Mouse (Mus musculus) stomach, postnatal 0 days (tissue): ENCODE data around the gene Cebpb. TPM values are rescaled to one million over a fixed set of nuclear protein-coding genes. Genes with fewer than 3 reads are reported as not detected.
A peak's percentile ranks its signal among the peaks of the same experiment; 100 is the strongest.

ENCODE experiments used
- ATAC-seq: fragments of 200-750 bp; cut with Nextera tagmentation; 2 replicates; pipeline ENCODE4 v1.8.0; 2017; ENCODE audit not compliant: low FRiP score, low TSS enrichment
- DNase-seq: peaks from one replicate; pipeline ENCODE4 v3.0.0-alpha.2; 2016; ENCODE audit warnings: low spot score
- H3K27ac ChIP-seq: fragments of 300-500 bp; sonication (generic); replicated peaks from 2 replicates; pipeline ENCODE4 v1.5.1; 2014; ENCODE audit warnings: mild to moderate bottlenecking, control low read depth
- H3K27me3 ChIP-seq: fragments of 300-500 bp; sonication (generic); 2 replicates; pipeline ENCODE4 v1.6.1; 2014; ENCODE audit warnings: low read length; ENCODE audit not compliant: control insufficient read depth, insufficient read depth
- H3K36me3 ChIP-seq: fragments of 300-500 bp; sonication (generic); 2 replicates; pipeline ENCODE4 v1.6.1; 2014; ENCODE audit warnings: low read length, mixed read lengths; ENCODE audit not compliant: control insufficient read depth, insufficient read depth
- H3K4me1 ChIP-seq: fragments of 300-500 bp; sonication (generic); replicated peaks from 2 replicates; pipeline ENCODE4 v1.6.1; 2014; ENCODE audit warnings: antibody characterized with exemption; ENCODE audit not compliant: control insufficient read depth, insufficient read depth
- H3K4me2 ChIP-seq: fragments of 300-500 bp; sonication (generic); replicated peaks from 2 replicates; pipeline ENCODE4 v1.6.1; 2014; ENCODE audit warnings: low read depth, mild to moderate bottlenecking, control low read depth, moderate library complexity
- H3K4me3 ChIP-seq: fragments of 300-500 bp; sonication (generic); 2 replicates; pipeline ENCODE4 v1.5.1; 2014; ENCODE audit warnings: low read depth, low read length, control low read depth
- H3K9ac ChIP-seq: fragments of 300-500 bp; sonication (generic); 2 replicates; pipeline ENCODE4 v1.6.1; 2014; ENCODE audit warnings: mild to moderate bottlenecking, low read length, control low read depth, mixed read lengths
- H3K9me3 ChIP-seq: fragments of 300-500 bp; sonication (generic); 2 replicates; pipeline ENCODE4 v1.6.1; 2016; ENCODE audit warnings: low read length; ENCODE audit not compliant: control insufficient read depth
- CTCF ChIP-seq: IDR thresholded peaks from 2 replicates; pipeline ENCODE4 v1.5.1; 2016; ENCODE audit warnings: antibody characterized with exemption, low read depth, mild to moderate bottlenecking, moderate library complexity
- EP300 ChIP-seq: optimal IDR thresholded peaks from 2 replicates; pipeline ENCODE3; 2016; ENCODE audit warnings: antibody characterized with exemption
- whole genome bisulfite sequencing: fragments of 180-500 bp; shearing (Covaris S2); extraction: QIAGEN DNeasy Blood & Tissue Kit; methylation state at CpG from one replicate; pipeline ENCODE4 v1.1.7; 2014; 5-methylcytosine and 5-hydroxymethylcytosine counted together
- polyA plus RNA-seq: library from polyadenylated mRNA; unstranded; fragments of >200 nt; fragmentation: Nextera tagmentation; extraction: Ambion mirVana; gene quantifications from 2 replicates; pipeline ENCODE4 v1.2.1, GENCODE M21; 2015

Gene Cebpb
- polyA plus RNA-seq, 1 experiment from 2014 or later, result 55.0 TPM

GRCm38 (mm10) chr2:167646411-167646810 lies 42.3 kb upstream of the Cebpb start:
- Histone ChIP-seq H3K4me2 (no peak overlapping the region), H3K4me1 (no peaks in the 10 kb centered on the region), H3K36me3 (peaks cover 7% of the 10 kb centered on the region; the same call in 1 of the 2 replicates), H3K4me3 (no peak overlapping the region), H3K27ac (no peak overlapping the region), H3K27me3 (no peaks in the 10 kb centered on the region), H3K9ac (no peak overlapping the region), H3K9me3 (no peaks in the 10 kb centered on the region)
- no peak for DNase-seq
- TF ChIP-seq CTCF (peak; percentile 65), EP300 (no peak)
- peak; percentile 49; the same call in 1 of the 2 replicates for ATAC-seq
- 62% methylated on average over 4 of the region's 4 CpGs for WGBS

DNA sequence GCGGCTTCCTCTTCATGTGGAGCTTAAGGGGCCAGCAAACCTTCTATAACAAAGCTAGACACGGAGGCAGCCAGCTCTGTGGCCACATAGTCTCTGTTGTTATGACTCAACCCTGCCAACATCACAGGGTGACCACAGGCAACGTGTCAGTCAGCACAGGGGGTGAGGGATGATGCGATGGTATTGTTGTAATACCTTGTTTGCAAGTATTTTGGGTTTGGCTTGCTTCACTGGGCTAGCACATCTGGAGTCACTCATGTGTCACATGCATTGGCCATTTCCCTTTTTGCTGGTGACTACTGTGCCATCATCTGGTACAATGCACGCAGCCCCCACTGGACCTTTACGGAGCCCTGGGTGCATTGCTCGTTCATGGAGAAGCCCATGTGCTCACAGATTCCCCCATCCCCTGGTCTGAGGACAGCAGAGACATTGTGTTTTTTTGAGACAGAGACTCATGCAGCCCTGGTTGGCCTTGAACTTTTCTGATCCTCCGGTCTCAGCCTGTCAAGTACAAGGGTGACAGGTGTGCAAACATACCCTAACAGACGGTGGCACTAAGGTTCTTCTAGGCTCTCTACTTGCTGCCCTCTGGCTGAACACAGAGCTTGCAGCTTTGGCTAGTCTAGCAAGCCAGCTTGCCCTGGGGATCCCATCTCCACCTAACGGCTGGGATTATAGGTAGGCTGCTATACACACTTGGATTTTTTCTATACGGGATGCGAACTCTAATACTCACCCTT lies 39.3 kb upstream of the Cebpb start:
- TF ChIP-seq CTCF (no peak), EP300 (no peak)
- WGBS, result 81% methylated on average over 12 of the region's 12 CpGs

GRCm38 (mm10) chr2:167651622-167652021 lies 37.1 kb upstream of the Cebpb start:
- H3K4me1 ChIP-seq, result no peaks in the 10 kb centered on the region; the same call in 1 of the 2 replicates
- peaks cover 10% of the 10 kb centered on the region for H3K36me3 ChIP-seq
- H3K9me3 ChIP-seq, result no peaks in the 10 kb centered on the region
- H3K27ac ChIP-seq, result no peak overlapping the region
- no peak for DNase-seq
- no peak overlapping the region for H3K4me3 ChIP-seq
- TF ChIP-seq CTCF (no peak), EP300 (no peak)
- no peaks in the 10 kb centered on the region for H3K27me3 ChIP-seq
- H3K9ac ChIP-seq, result no peak overlapping the region
- no peak for ATAC-seq
- 90% methylated on average over 9 of the region's 9 CpGs for WGBS
- H3K4me2 ChIP-seq, result no peak overlapping the region

More for the DNA sequence above, 39.3 kb upstream of the Cebpb start:
- H3K9me3 ChIP-seq, result no peaks in the 10 kb centered on the region
- no peak overlapping the region for H3K27ac ChIP-seq
- peaks cover 13% of the 10 kb centered on the region for H3K36me3 ChIP-seq
- H3K4me1 ChIP-seq, result no peaks in the 10 kb centered on the region
- ATAC-seq, result no peak
- H3K4me2 ChIP-seq, result no peak overlapping the region
- no peak overlapping the region for H3K4me3 ChIP-seq
- no peak overlapping the region for H3K9ac ChIP-seq
- no peak for DNase-seq
- no peaks in the 10 kb centered on the region for H3K27me3 ChIP-seq

GRCm38 (mm10) chr2:167652694-167653093 lies 36.0 kb upstream of the Cebpb start:
- H3K9ac ChIP-seq, result no peak overlapping the region
- H3K27ac ChIP-seq, result no peak overlapping the region
- peaks cover 10% of the 10 kb centered on the region for H3K36me3 ChIP-seq
- WGBS, result 55% methylated on average over 7 of the region's 7 CpGs
- ATAC-seq, result no peak
- TF ChIP-seq EP300, result no peak
- TF ChIP-seq CTCF, result no peak
- DNase-seq, result peak; percentile 64
- no peaks in the 10 kb centered on the region; the same call in 1 of the 2 replicates for H3K4me1 ChIP-seq
- no peak overlapping the region for H3K4me2 ChIP-seq
- H3K9me3 ChIP-seq, result no peaks in the 10 kb centered on the region
- H3K4me3 ChIP-seq, result no peak overlapping the region
- H3K27me3 ChIP-seq, result no peaks in the 10 kb centered on the region

DNA sequence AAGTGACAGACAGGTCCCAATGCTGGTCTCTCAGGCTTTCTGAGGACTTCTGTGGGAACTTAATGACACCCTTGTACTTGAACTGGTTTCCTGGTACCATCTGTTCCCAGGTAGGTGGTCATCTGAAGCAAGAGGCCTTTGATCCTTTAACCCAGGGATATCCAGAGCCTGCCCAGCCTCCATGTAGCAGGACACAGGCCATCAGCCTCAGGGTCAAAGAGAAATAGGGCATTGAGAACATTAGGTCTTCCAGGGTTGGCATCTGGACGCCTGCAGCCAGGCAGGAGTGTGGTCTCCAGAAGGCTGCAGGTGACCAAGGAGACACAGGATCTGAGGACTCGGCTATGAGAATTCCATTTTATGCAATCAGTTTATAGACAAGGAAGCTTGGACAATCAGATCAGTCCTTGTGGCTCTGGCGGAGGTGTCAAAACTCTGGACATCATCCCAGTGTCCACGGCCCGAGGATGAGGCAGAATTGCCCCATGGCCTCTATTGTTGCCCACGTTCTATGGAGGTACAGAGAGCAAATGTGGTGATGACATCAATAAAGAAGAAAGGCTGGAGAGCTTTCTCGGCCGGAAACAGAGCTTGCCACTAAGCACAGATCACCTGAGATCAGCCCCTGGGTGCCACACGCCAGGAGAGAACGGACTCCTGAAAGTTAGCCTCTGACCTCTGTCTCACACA lies 33.7 kb upstream of the Cebpb start:
- Histone ChIP-seq H3K4me1 (peaks cover 2% of the 10 kb centered on the region), H3K27me3 (no peaks in the 10 kb centered on the region), H3K4me2 (no peak overlapping the region), H3K9me3 (no peaks in the 10 kb centered on the region), H3K36me3 (peaks cover 7% of the 10 kb centered on the region), H3K27ac (no peak overlapping the region), H3K9ac (no peak overlapping the region), H3K4me3 (no peak overlapping the region)
- ATAC-seq, result no peak
- no peak for TF ChIP-seq EP300
- no peak for TF ChIP-seq CTCF
- DNase-seq, result no peak
- 85% methylated on average over 10 of the region's 10 CpGs for WGBS
